ENCODE assay signal across 8 mouse cellular contexts in the genomic region with DNA sequence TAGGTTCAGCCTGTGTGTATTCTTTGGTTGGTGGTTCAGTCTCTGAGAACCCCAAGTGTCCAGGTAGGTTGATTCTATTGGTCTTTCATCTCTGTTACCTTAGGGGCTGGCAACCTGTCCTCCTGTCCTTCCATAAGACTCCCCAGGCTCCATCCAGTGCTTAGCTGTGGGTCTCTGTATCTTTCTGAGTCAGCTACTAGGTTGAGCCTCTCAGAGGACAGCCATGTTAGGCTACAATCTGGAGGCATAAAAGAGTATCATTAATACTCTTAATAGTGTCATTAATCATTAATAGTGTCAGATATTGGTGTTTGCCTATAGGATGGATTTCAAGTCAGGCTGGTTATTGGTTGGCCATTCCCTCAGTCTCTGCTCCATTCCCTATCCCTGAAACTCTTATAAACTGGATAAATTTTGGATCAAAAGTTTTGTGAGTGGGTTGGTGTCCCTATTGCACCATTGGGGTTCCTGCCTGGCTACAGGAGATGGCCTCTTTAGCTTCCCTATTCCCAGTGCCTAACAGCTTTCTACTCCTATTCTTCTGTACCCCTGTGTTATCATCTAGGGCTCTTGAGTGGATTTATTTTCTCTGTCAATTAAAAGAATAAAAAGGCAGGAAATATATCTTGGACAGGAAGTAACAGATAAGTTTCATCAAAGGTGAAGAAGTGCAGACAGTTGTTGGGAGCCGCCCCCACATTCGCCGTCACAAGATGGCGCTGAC.
DNase-seq lines count a peak whose midpoint lies in the region; ATAC-seq lines count a peak whose summit lies in the region.

No protein-coding gene starts in this region.

- peak; percentile 39 for DNase-seq in retina, adult 2 months (ENCODE audit: low read depth, low spot score)
- DNase-seq in retina, embryonic 14.5 days (ENCODE audit: low spot score), result no peak
- no peak for DNase-seq in forebrain, embryonic 10.5 days (ENCODE audit: extremely low spot score, low spot score)
- DNase-seq in T-cell, adult 2 months (ENCODE audit: low spot score), result no peak
- no peak for DNase-seq in gastrocnemius, adult 8-10 months (ENCODE audit: low spot score in 2 of 2)
- no peak for DNase-seq in gastrocnemius, adult 18-20 months (ENCODE audit: low spot score)

- peak overlapping the region; percentile 30 for H3K4me3 ChIP-seq in forebrain, embryonic 10.5 days
- peak overlapping the region; percentile 21; the same call in 1 of the 2 replicates for H3K4me3 ChIP-seq in limb, embryonic 13.5 days
- no peak overlapping the region for H3K4me3 ChIP-seq in stomach, embryonic 14.5 days (ENCODE audit: low read depth, low read length)

- peaks cover 7% of the 10 kb centered on the region for H3K4me1 ChIP-seq in forebrain, embryonic 10.5 days
- peaks cover 5% of the 10 kb centered on the region for H3K4me1 ChIP-seq in limb, embryonic 13.5 days
- 0 out of 2 replicates have a peak, but pooled peaks cover 3% of the 10 kb centered on the region for H3K4me1 ChIP-seq in stomach, embryonic 14.5 days (ENCODE audit: control insufficient read depth, insufficient read depth, low read length)

- peak overlapping the region; percentile 43 for H3K4me2 ChIP-seq in limb, embryonic 13.5 days (replicated peaks)
- peak overlapping the region; percentile 18; the same call in 1 of the 2 replicates for H3K4me2 ChIP-seq in stomach, embryonic 14.5 days (replicated peaks; ENCODE audit: low read depth, low read length)

- H3K9ac ChIP-seq in limb, embryonic 13.5 days, result no peak overlapping the region
- no peak overlapping the region for H3K9ac ChIP-seq in stomach, embryonic 14.5 days (replicated peaks; ENCODE audit: low read depth, low read length)

- H3K27ac ChIP-seq in forebrain, embryonic 10.5 days, result peak overlapping the region; percentile 74
- no peak overlapping the region for H3K27ac ChIP-seq in limb, embryonic 13.5 days
- H3K27ac ChIP-seq in stomach, embryonic 14.5 days (ENCODE audit: low read length), result no peak overlapping the region

- no peaks in the 10 kb centered on the region for H3K36me3 ChIP-seq in forebrain, embryonic 10.5 days (replicated peaks)
- no peaks in the 10 kb centered on the region for H3K36me3 ChIP-seq in limb, embryonic 13.5 days
- H3K36me3 ChIP-seq in stomach, embryonic 14.5 days (ENCODE audit: control insufficient read depth, insufficient read depth, low read length), result no peaks in the 10 kb centered on the region

- no peaks in the 10 kb centered on the region for H3K27me3 ChIP-seq in forebrain, embryonic 10.5 days (ENCODE audit: poor library complexity, severe bottlenecking)
- H3K27me3 ChIP-seq in limb, embryonic 13.5 days, result no peaks in the 10 kb centered on the region
- no peaks in the 10 kb centered on the region for H3K27me3 ChIP-seq in stomach, embryonic 14.5 days (ENCODE audit: control insufficient read depth, insufficient read depth, low read length)

- WGBS in forebrain, embryonic 10.5 days, result 10% methylated on average over 4 of the region's 4 CpGs
- 28% methylated on average over 4 of the region's 4 CpGs for WGBS in limb, embryonic 13.5 days
- WGBS in stomach, embryonic 14.5 days, result 25% methylated on average over 4 of the region's 4 CpGs

- ATAC-seq in limb, embryonic 13.5 days (ENCODE audit: low FRiP score, low read depth), result peak; percentile 73
- peak; percentile 40; the same call in 1 of the 2 replicates for ATAC-seq in stomach, embryonic 14.5 days (ENCODE audit: insufficient number of reproducible peaks, insufficient read depth, low FRiP score, low read depth)

- H3K9me3 ChIP-seq in forebrain, embryonic 10.5 days, result no peaks in the 10 kb centered on the region
- H3K9me3 ChIP-seq in limb, embryonic 13.5 days, result no peaks in the 10 kb centered on the region
- H3K9me3 ChIP-seq in stomach, embryonic 14.5 days (ENCODE audit: control insufficient read depth, low read depth, low read length), result no peaks in the 10 kb centered on the region
